Comparison of ENCODE assay signal across 27 mouse cellular contexts in the genomic region with DNA sequence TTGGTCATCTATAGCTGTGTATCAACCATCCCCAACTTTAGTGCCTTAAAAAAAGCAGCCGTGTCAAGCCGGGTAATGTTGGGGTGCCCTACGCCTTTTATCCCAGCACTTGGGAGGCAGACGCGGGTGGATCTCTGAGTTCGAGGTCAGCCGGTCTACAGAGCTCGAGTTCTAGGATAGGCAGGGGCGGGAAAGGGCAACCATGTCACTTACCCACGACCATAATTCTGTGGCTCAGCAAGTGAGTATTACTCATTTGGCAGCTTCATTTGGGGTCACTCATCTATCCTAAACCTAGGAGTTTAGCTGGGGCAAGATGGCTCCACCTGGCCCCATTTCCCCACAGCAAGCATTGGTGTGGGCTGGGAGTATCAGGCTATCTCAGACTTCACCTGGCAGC. TPM values are rescaled to one million over a fixed set of nuclear protein-coding genes. Genes with fewer than 3 reads are reported as not detected.
DNase-seq lines count a peak whose midpoint lies in the region; ATAC-seq and TF ChIP-seq lines count a peak whose summit lies in the region.
"Had no signal": no experiment of that assay in that cellular context is flagged by ENCODE, and none has a peak within 500 bp of the region (broad histone marks: within the 10 kb centered on the region; RNA-seq: fewer than 3 reads in every experiment).

No protein-coding gene starts in this region.

- H3K9me3 ChIP-seq in erythroblast, embryonic 14.5 days (ENCODE audit: control insufficient read depth, low read length), result no peaks in the 10 kb centered on the region
- no peaks in the 10 kb centered on the region for H3K9me3 ChIP-seq in lung, embryonic 14.5 days (ENCODE audit: low read depth, low read length)
- H3K9me3 ChIP-seq in liver, embryonic 16.5 days (replicated peaks; ENCODE audit: control insufficient read depth, low read length), result no peaks in the 10 kb centered on the region
- H3K9me3 ChIP-seq in forebrain, embryonic 15.5 days, result no peaks in the 10 kb centered on the region
- H3K9me3 ChIP-seq: embryonic facial prominence, embryonic 15.5 days; forebrain, embryonic 10.5 days; limb, embryonic 10.5 days; midbrain, embryonic 12.5 days had no signal

- H3K27ac ChIP-seq in lung, embryonic 14.5 days (ENCODE audit: low read depth), result peak overlapping the region; percentile 10; the same call in 1 of the 2 replicates
- H3K27ac ChIP-seq in liver, embryonic 16.5 days (ENCODE audit: low read length), result peak overlapping the region; percentile 99
- H3K27ac ChIP-seq in forebrain, embryonic 15.5 days (replicated peaks), result no peak overlapping the region
- H3K27ac ChIP-seq: embryonic facial prominence, embryonic 15.5 days; gastrocnemius, adult 2 months; hindbrain, embryonic 14.5 days; limb, embryonic 10.5 days; midbrain, embryonic 12.5 days had no signal

- no peak for TF ChIP-seq CTCF in lung, embryonic 14.5 days (IDR thresholded peaks at IDR 0.05; ENCODE audit: low read depth)
- no peak for TF ChIP-seq CTCF in lung, adult 2 months (IDR thresholded peaks at IDR 0.05; ENCODE audit: insufficient read depth, low read length)

- 82% methylated on average over 10 of the region's 10 CpGs for WGBS in lung, embryonic 14.5 days
- 85% methylated on average over 10 of the region's 10 CpGs for WGBS in lung, adult 2 months
- WGBS in liver, embryonic 16.5 days (ENCODE audit: insufficient replicate concordance), result 62% methylated on average over 10 of the region's 10 CpGs
- WGBS in forebrain, embryonic 15.5 days, result 91% methylated on average over 10 of the region's 10 CpGs

- DNase-seq in lung, embryonic 14.5 days, result no peak
- DNase-seq in lung, adult 2 months, result no peak
- peak; percentile 29 for DNase-seq in c-Kit-positive CD71-positive TER-119-positive erythroid progenitor cells, embryonic 14.5 days (ENCODE audit: low spot score)
- DNase-seq in layer of hippocampus, postnatal 10 days (ENCODE audit: low spot score in 2 of 2), result no peak
- DNase-seq: adrenal gland, adult 8-10 months; cerebellum, adult 9-10 months; gastrocnemius, adult 2 months; heart, postnatal 4 days; kidney, adult 18-20 months; kidney, postnatal 4 days; lung, postnatal 14 days; right cerebral cortex, postnatal 14 days; spleen, adult 18-20 months; thymus, postnatal 14 days had no signal

- peak overlapping the region; percentile 30; the same call in 1 of the 2 replicates for H3K4me2 ChIP-seq in lung, embryonic 14.5 days
- H3K4me2 ChIP-seq in liver, embryonic 16.5 days (ENCODE audit: low read depth, low read length), result peak overlapping the region; percentile 62
- no peak overlapping the region for H3K4me2 ChIP-seq in forebrain, embryonic 15.5 days (replicated peaks)
- H3K4me2 ChIP-seq: embryonic facial prominence, embryonic 15.5 days; hindbrain, embryonic 14.5 days; midbrain, embryonic 12.5 days had no signal

- no peaks in the 10 kb centered on the region; the same call in 1 of the 2 replicates for H3K27me3 ChIP-seq in erythroblast, embryonic 14.5 days (ENCODE audit: control insufficient read depth)
- H3K27me3 ChIP-seq in lung, embryonic 14.5 days (ENCODE audit: insufficient read depth, low read length), result peaks cover 22% of the 10 kb centered on the region
- no peaks in the 10 kb centered on the region for H3K27me3 ChIP-seq in liver, embryonic 16.5 days (ENCODE audit: control insufficient read depth, insufficient read depth, low read depth, low read length)
- H3K27me3 ChIP-seq in forebrain, embryonic 15.5 days, result peaks cover 24% of the 10 kb centered on the region; the same call in 1 of the 2 replicates

- no peak overlapping the region; the same call in 1 of the 2 replicates for H3K9ac ChIP-seq in lung, embryonic 14.5 days
- H3K9ac ChIP-seq in liver, embryonic 16.5 days (ENCODE audit: low read depth, low read length), result peak overlapping the region; percentile 70
- no peak overlapping the region for H3K9ac ChIP-seq in forebrain, embryonic 15.5 days (replicated peaks)
- H3K9ac ChIP-seq: embryonic facial prominence, embryonic 15.5 days; hindbrain, embryonic 14.5 days; midbrain, embryonic 12.5 days had no signal

- peaks cover 70% of the 10 kb centered on the region for H3K4me1 ChIP-seq in erythroblast, embryonic 14.5 days (ENCODE audit: control insufficient read depth)
- 0 out of 2 replicates have a peak, but pooled peaks cover 3% of the 10 kb centered on the region for H3K4me1 ChIP-seq in lung, embryonic 14.5 days (ENCODE audit: insufficient read depth)
- H3K4me1 ChIP-seq in lung, adult 2 months (ENCODE audit: control insufficient read depth, insufficient read depth, low read length), result no peaks in the 10 kb centered on the region
- H3K4me1 ChIP-seq in liver, embryonic 16.5 days (ENCODE audit: control insufficient read depth, low read depth, low read length), result peaks cover 33% of the 10 kb centered on the region
- no peaks in the 10 kb centered on the region for H3K4me1 ChIP-seq in forebrain, embryonic 15.5 days
- H3K4me1 ChIP-seq: midbrain, embryonic 12.5 days had no signal

- no peak for TF ChIP-seq POLR2A in lung, adult 2 months (IDR thresholded peaks at IDR 0.05; ENCODE audit: borderline replicate concordance, extremely low read depth, low read depth, low read length)

- peak overlapping the region; percentile 79 for H3K4me3 ChIP-seq in erythroblast, embryonic 14.5 days (replicated peaks)
- peak overlapping the region; percentile 3; the same call in 1 of the 2 replicates for H3K4me3 ChIP-seq in lung, embryonic 14.5 days (ENCODE audit: low read depth, low read length)
- no peak overlapping the region for H3K4me3 ChIP-seq in lung, adult 2 months (replicated peaks; ENCODE audit: extremely low read depth, low read depth, low read length)
- peak overlapping the region; percentile 77 for H3K4me3 ChIP-seq in liver, embryonic 16.5 days (ENCODE audit: low read depth, low read length)
- no peak overlapping the region for H3K4me3 ChIP-seq in forebrain, embryonic 15.5 days
- H3K4me3 ChIP-seq: embryonic facial prominence, embryonic 15.5 days; forebrain, embryonic 10.5 days; gastrocnemius, adult 2 months; limb, embryonic 10.5 days; midbrain, embryonic 12.5 days had no signal

- no peak for ATAC-seq in erythroblast, adult 5-6 weeks (replicated peaks; ENCODE audit: low FRiP score, poor library complexity, severe bottlenecking)
- ATAC-seq in lung, embryonic 14.5 days (ENCODE audit: insufficient read depth), result no peak
- no peak for ATAC-seq in liver, embryonic 16.5 days (ENCODE audit: low read depth)
- no peak for ATAC-seq in forebrain, embryonic 15.5 days (replicated peaks)
- ATAC-seq: activated CD4-positive, CD25-positive, alpha-beta regulatory T cell, adult 4 months; inflammation-experienced regulatory T-cells, adult 6 months had no signal

- H3K36me3 ChIP-seq in erythroblast, embryonic 14.5 days (ENCODE audit: control insufficient read depth), result peaks cover 88% of the 10 kb centered on the region
- no peaks in the 10 kb centered on the region for H3K36me3 ChIP-seq in lung, embryonic 14.5 days (ENCODE audit: insufficient read depth)
- H3K36me3 ChIP-seq in liver, embryonic 16.5 days (ENCODE audit: control insufficient read depth, insufficient read depth), result peaks cover 16% of the 10 kb centered on the region
- no peaks in the 10 kb centered on the region for H3K36me3 ChIP-seq in forebrain, embryonic 15.5 days
- H3K36me3 ChIP-seq: embryonic facial prominence, embryonic 15.5 days; forebrain, embryonic 10.5 days; limb, embryonic 10.5 days; midbrain, embryonic 12.5 days had no signal

RNA-seq across cellular contexts. Expression of a gene that starts 3.7 kb away (rescaled TPM):
- polyA plus RNA-seq in erythroblast, embryonic 14.5 days (2012), result 54.9 and 73.6 TPM in 2 replicates
- total RNA-seq in erythroblast, adult 5-6 weeks (2015; ENCODE audit: low replicate concordance), result 408 and 436 TPM in 2 replicates
- total RNA-seq in erythroblast, adult 5-6 weeks (2017; ENCODE audit: low replicate concordance), result 820 and 839 TPM in 2 replicates
- polyA plus RNA-seq in lung, embryonic 14.5 days (2014; fragmentation: Nextera tagmentation; extraction: Ambion mirVana), result 1.6 and 1.7 TPM in 2 replicates
- polyA plus RNA-seq in lung, adult 2 months (2012; rRNA removed), result 0.14 TPM in 1 of 2 replicates, not detected in the other
- polyA plus RNA-seq in liver, embryonic 16.5 days (2015; fragmentation: Nextera tagmentation; extraction: Ambion mirVana), result 522 and 550 TPM in 2 replicates
- 0.41 and 0.47 TPM in 2 replicates for polyA plus RNA-seq in forebrain, embryonic 15.5 days (2015; fragmentation: Nextera tagmentation; extraction: Ambion mirVana)
- total RNA-seq in layer of hippocampus, postnatal 10 days (2021), result not detected
- total RNA-seq: gastrocnemius, adult 2 months; liver, adult 2 months; monocyte, adult 5-6 weeks had no signal
- polyA plus RNA-seq: liver, adult 2 months had no signal

RNA-seq across cellular contexts. Expression of a gene that starts 14.9 kb away (rescaled TPM):
- 1.4 and 1.5 TPM in 2 replicates for polyA plus RNA-seq in erythroblast, embryonic 14.5 days (2012)
- 13.0 and 19.4 TPM in 2 replicates for total RNA-seq in erythroblast, adult 5-6 weeks (2015; ENCODE audit: low replicate concordance)
- 36.0 and 39.9 TPM in 2 replicates for total RNA-seq in erythroblast, adult 5-6 weeks (2017; ENCODE audit: low replicate concordance)
- polyA plus RNA-seq in lung, embryonic 14.5 days (2014; fragmentation: Nextera tagmentation; extraction: Ambion mirVana), result 34.4 and 36.5 TPM in 2 replicates
- 7.8 and 9.2 TPM in 2 replicates for polyA plus RNA-seq in lung, adult 2 months (2012; rRNA removed)
- 16.0 and 16.8 TPM in 2 replicates for polyA plus RNA-seq in liver, embryonic 16.5 days (2015; fragmentation: Nextera tagmentation; extraction: Ambion mirVana)
- polyA plus RNA-seq in forebrain, embryonic 15.5 days (2015; fragmentation: Nextera tagmentation; extraction: Ambion mirVana), result 111 and 112 TPM in 2 replicates
- total RNA-seq in layer of hippocampus, postnatal 10 days (2021), result 10 to 100 TPM; 48.2 to 52.1 TPM

RNA-seq across cellular contexts. Expression of a gene that starts 46.8 kb away (rescaled TPM):
- polyA plus RNA-seq in erythroblast, embryonic 14.5 days (2012), result 1.0 and 1.2 TPM in 2 replicates
- total RNA-seq in erythroblast, adult 5-6 weeks (2015; ENCODE audit: low replicate concordance), result 150 and 151 TPM in 2 replicates
- total RNA-seq in erythroblast, adult 5-6 weeks (2017; ENCODE audit: low replicate concordance), result 200 and 208 TPM in 2 replicates
- polyA plus RNA-seq in lung, embryonic 14.5 days (2014; fragmentation: Nextera tagmentation; extraction: Ambion mirVana), result 151 and 155 TPM in 2 replicates
- polyA plus RNA-seq in lung, adult 2 months (2012; rRNA removed), result 125 and 169 TPM in 2 replicates
- polyA plus RNA-seq in liver, embryonic 16.5 days (2015; fragmentation: Nextera tagmentation; extraction: Ambion mirVana), result 79.1 and 82.5 TPM in 2 replicates
- polyA plus RNA-seq in forebrain, embryonic 15.5 days (2015; fragmentation: Nextera tagmentation; extraction: Ambion mirVana), result 193 and 194 TPM in 2 replicates
- 100 to 1,000 TPM; 116 to 123 TPM for total RNA-seq in layer of hippocampus, postnatal 10 days (2021)

RNA-seq across cellular contexts. Expression of a gene that starts 55.3 kb away (rescaled TPM):
- 62.6 and 71.3 TPM in 2 replicates for polyA plus RNA-seq in erythroblast, embryonic 14.5 days (2012)
- 2,585 and 2,588 TPM in 2 replicates for total RNA-seq in erythroblast, adult 5-6 weeks (2015; ENCODE audit: low replicate concordance)
- total RNA-seq in erythroblast, adult 5-6 weeks (2017; ENCODE audit: low replicate concordance), result 1,104 and 1,368 TPM in 2 replicates
- polyA plus RNA-seq in lung, embryonic 14.5 days (2014; fragmentation: Nextera tagmentation; extraction: Ambion mirVana), result 341 and 344 TPM in 2 replicates
- polyA plus RNA-seq in lung, adult 2 months (2012; rRNA removed), result 533 and 883 TPM in 2 replicates
- polyA plus RNA-seq in liver, embryonic 16.5 days (2015; fragmentation: Nextera tagmentation; extraction: Ambion mirVana), result 315 and 330 TPM in 2 replicates
- 555 and 574 TPM in 2 replicates for polyA plus RNA-seq in forebrain, embryonic 15.5 days (2015; fragmentation: Nextera tagmentation; extraction: Ambion mirVana)
- total RNA-seq in layer of hippocampus, postnatal 10 days (2021), result 100 to 1,000 TPM; 245 to 279 TPM

Comparison
In these comparisons a context has a peak if more than half of its experiments do, and no peak if none do; other contexts are left out.
1. H3K4me3 ChIP-seq: peak in erythroblast, embryonic 14.5 days (single experiment), lung, embryonic 14.5 days (single experiment) and liver, embryonic 16.5 days (single experiment); none in lung, adult 2 months (single experiment) and forebrain, embryonic 15.5 days (single experiment).
2. RNA of a gene that starts 3.7 kb away (polyA plus RNA-seq): 522 to 550 TPM in liver, embryonic 16.5 days and 54.9 to 73.6 TPM in erythroblast, embryonic 14.5 days; 1.6 to 1.7 TPM in lung, embryonic 14.5 days, 0.41 to 0.47 TPM in forebrain, embryonic 15.5 days and 0.14 TPM in lung, adult 2 months; every median in the first group is over 10 times any median in the second.
3. RNA of a gene that starts 46.8 kb away (polyA plus RNA-seq): 193 to 194 TPM in forebrain, embryonic 15.5 days, 125 to 169 TPM in lung, adult 2 months, 151 to 155 TPM in lung, embryonic 14.5 days and 79.1 to 82.5 TPM in liver, embryonic 16.5 days; 1.0 to 1.2 TPM in erythroblast, embryonic 14.5 days; every median in the first group is over 10 times any median in the second.